Mouse (Mus musculus): Measurements from ENCODE around the gene Txnrd3.

Txnrd3 gene

DNA sequence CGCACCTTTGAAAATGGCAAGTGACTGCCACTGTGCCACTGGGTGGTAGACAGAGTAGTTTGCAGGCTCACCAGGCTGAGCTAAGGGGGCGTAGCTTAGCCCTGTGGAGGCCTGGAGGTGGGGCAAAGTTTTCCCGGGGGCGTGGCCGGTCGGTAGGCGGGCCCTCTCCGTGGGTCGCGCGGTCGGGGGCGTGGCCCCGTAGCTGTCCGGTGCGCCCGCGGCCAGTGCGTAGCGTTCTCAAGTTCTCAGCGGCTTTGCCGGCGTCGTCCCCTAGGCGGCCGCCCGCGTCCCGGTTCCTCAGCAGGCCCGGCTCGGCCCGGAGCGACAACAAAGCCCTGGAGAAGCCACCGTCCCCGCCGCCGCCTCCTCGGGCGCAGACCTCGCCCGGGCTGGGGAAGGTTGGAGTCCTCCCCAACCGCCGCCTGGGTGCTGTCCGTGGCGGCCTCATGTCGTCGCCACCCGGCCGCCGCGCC, at the start of gene Txnrd3:
Gene Txnrd3 (plus strand): TSS at position 191 of the 473 bp plus-strand sequence.
- DNase-seq (ENCODE audit: low spot score in 2 of 2): peak; percentile 76 to 86

DNA sequence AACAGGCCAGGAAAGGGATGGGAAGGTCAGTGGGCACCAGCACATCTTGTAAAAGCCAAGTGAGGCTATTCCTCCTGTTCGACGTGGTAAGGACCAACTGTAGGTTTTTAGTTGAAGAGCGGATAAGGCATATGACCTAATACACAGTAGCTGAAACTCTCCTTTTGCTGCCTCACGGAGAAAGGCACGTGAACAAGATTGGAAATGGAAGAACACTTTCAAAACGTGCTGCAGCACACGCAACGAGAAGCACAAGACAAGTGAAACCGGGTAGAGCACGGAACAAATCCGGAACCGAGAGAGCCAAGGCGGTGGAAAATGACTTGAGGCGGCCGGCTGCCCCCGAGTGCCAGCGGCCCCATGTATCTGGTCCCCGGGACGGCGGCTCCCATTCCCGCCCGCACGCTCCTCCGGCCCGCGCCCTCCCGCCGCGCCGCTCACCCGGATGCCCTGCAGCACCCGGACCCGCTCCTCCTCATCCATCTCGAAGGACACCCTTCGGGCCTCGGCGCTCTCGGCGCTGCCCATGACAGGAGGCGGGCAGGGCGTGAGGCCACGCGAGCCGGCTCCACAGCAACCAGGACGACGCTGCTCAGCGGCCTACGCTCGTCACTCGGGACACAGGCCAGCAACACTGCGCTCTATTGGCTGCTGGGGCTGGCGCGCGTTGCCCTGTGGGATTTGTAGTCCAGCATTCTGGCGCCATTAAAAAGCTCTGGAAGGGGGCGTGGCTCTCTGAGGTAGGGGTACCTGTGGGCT, 48.6 kb upstream of the Txnrd3 start, which contains the start of gene Chchd6:
Gene Chchd6 (minus strand): TSS at position 635 of the 759 bp plus-strand sequence.
- DNase-seq (ENCODE audit: low spot score in 2 of 2): peak; percentile 88 to 97

DNA sequence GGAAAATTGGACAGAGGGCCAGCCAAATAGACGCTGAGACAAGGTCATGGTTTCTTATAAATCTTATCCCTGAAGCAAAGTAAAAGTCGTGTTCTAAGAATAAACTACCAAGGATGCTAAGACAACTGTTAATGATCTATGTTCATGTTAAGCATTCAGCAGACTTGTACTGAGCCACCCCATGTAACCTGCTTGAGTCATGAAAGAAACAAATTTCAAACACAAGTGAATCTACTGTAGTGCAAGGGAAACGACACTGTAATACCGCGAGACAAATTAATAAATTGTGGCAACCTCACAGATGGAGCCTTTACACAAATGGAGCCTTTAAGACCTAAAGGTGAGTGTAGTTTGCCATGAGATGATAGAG, 48.0 kb upstream of the Txnrd3 start:
- no peak for DNase-seq (ENCODE audit: low spot score in 2 of 2)

DNA sequence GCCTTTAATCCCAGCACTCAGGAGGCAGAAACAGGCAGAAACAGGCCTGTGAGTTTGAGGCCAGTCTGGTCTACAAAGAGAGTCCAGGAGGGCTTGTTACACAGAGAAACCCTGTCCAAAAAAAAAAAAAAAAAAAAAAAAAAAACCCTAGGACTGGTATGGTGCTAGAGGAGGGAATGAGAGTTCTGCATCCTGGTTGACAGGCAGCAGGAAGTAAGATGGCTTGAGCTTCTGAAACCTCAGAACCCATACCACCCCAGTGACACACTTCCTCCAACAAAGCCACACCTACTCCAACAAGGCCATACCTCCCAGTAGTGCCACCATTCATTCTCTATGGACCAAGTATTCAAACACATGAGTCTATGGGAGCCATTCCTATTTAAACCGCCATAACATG, 47.3 kb upstream of the Txnrd3 start:
- DNase-seq (ENCODE audit: low spot score in 2 of 2): no peak

DNA sequence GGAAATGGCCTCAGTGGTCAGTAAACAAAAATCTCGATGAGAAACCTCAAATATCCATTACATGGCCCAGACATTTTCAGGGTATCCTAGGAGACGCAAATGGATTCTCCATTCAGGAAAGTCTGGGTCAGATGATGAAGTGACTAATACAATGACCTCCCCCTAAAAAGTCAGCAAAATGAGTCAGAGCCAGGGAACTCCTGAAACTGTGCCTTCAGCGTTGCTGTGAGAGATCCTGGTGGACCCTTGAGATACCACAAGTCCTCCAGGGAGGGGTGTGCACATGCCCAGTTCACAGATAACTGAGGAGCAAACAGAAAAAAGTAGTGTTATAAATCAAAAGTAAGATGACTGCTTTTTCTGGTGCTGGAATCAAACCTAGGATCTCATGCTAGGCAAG, 37.7 kb upstream of the Txnrd3 start:
- DNase-seq (ENCODE audit: low spot score in 2 of 2): no peak

DNA sequence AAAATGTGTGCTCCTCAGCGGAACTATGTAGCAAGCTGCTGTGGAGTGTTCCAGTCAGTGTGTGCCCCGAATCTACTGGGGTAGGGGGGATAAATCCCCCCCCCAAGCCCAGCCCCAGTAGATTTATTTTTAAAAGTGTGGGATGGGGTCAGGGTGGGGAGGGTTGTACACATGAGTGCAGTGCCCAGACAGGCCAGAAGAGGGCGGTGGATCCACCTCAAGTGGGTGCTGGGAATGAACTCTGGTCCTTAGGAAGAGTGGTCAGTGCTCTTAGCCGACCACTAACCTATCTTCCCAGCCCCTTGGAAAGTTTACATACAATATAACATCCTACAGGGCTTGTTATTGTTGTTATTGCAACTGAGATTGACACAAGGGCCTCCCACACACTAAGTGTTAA, 35.8 kb upstream of the Txnrd3 start:
- DNase-seq (ENCODE audit: low spot score in 2 of 2): no peak

DNA sequence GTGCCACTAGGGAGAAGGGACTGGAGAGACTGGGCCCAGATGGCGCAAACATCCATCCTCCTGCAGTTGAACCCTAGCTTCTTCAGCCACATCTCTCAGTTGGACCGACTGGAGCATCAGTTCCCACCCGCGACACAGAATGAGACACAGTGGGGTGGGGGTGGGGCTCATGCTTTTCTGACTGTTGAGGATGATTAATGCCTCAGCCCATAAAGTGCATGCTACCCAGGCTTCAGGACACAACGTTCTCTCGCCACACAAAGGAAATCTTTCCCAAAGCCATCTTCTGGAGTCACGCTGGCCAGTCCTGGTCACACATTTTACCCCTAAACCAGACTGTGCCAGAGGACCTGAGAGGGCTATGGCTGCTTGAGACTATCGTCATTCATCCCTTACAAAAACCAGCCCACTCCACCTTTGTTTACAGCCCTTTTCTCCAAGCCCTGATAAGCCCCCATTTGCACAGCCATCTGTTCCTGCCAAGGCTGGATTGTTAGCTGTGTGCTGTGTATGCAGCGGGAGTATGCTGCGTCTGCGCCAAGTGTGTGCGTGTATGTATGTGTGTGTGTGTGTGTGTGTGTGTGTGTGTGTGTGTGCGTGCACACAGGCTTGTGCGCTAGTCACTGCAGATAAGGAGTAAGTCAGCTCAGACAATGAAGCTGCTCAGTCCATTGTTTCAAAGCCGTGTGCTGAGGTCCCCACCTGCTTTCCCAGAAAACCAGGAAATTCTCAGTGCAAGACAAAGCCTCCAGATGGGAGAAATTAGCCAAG, 30.3 kb upstream of the Txnrd3 start:
- DNase-seq (ENCODE audit: low spot score in 2 of 2): peak in 1 of 2 experiments; percentile 62

DNA sequence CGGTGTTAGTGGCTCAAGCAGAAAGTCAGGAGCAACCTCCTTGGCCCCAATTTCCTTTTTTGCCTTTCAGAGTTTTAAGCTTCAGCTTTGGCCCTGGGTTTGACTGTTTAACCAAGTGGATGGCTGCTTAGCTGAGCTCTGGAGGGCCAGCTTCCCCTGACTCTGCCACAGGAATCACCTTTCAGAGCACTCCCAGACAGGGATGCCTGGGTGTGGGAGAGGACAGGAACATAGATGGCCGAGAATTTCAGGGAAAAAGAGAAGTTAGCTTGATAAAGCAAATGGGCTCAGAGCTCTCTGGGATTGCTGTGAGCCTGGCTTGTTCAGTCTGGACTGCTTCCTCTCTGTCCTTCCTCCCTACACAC, 29.7 kb upstream of the Txnrd3 start:
- no peak for DNase-seq (ENCODE audit: low spot score in 2 of 2)

DNA sequence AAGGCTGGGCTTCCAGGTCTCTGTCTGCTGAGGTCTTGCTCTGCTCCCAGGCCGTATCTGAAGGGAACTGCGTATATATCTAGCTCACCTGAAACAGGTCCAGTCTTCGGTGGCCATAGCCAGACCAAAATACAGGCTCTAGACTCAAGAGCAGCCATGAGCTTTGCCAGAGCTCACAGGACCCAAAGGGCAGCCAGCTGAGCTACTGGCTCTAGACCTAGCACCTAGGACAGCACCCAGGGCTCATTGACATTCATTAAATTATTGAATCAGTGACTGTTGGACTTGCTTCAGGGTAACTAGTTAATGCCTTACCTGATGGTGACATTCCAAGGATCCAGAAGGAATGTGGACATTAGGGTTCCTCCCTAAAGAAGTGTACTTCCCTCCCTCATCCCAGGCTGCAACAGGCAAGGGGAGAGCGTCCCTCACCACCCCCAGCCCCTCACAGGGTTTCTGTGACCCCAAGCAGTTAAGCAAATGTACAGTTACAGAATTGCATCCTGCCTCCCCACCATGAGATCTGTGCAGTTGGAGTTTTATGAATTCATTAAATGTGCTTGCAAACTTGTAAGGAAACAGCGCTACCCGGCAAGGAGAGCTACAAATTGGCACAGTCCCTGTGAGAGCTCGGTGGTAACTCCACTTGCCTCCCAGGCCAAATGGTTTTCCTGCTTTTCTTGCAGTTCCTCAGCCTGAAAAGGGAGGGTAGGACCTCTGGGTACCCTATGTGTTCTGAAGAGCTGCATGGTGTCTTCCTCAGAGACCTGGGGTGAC, 29.0 kb upstream of the Txnrd3 start:
- DNase-seq (ENCODE audit: low spot score in 2 of 2): no peak

DNA sequence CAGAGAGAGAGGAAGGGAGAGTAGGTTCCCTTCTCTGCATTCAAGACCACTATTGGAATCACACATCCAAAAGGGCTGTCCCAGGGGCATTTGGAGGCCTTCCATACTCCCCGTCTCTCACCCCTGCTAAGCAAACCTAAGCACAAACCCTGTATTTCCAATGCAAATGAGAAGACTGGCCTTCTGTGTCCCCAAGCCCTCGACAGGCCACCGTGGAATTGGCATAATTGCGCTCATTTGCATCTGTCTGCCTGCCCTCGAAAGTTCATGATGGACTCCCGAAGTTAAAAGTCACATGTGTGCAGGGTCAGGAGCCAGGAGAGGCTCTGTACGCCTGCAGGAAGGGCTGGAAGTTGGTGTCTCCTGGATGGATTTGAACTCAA, 28.4 kb upstream of the Txnrd3 start:
- no peak for DNase-seq (ENCODE audit: low spot score in 2 of 2)

DNA sequence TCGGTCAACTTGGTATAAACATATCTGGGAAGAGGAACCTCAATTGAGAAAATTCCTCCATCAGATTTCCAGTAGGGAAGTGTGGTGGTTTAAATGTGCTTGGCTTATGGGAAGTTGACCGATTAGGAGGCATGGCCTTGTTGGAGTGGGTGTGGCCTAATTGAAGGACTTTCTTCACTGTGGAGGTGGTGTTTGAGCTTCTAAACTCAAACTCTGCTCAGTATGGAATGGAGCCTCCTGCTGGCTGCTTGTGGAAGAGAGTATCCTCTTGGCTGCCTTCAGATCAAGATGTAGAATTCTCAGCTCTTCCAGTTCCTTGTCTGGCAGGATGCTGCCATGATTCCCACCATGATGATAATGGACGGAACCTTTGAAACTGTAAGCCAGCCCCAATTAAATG, 21.1 kb upstream of the Txnrd3 start:
- DNase-seq (ENCODE audit: low spot score in 2 of 2): no peak

DNA sequence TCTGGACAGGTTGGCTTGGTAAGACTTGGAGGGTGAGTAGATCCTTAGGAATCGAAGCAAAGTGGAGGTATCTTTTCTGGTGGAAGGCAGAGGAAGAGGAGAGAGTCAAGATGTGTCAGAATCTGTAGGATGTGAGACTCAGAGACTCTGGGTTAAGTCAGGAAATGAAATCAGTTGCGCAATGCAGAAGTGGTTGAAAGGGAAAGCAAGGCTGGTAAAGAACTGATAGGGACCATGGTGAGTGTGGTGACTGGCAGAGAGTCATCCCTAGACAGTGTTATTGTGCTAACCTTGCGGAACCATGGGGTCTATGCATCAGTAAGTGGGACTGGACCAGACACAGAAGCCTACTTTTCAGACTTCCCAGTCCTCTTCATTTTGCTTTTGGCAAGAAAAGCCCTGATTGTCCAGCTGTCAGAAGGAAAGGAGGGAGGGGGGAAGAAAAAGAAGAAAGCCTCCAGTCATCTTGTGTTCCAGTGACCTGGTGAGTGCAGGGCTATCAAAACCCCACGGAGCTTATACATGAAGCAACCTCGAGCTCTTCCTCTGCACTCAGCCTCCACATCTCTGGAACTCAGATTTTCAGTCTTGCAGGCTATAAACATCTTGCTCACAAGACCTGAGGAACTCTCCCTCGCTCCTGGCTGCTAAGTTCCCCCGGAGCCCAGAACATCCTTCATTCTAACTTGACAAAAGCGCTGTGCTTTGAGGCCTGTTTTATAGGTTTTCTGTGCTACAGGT, 15.6 kb upstream of the Txnrd3 start:
- no peak for DNase-seq (ENCODE audit: low spot score in 2 of 2)

DNA sequence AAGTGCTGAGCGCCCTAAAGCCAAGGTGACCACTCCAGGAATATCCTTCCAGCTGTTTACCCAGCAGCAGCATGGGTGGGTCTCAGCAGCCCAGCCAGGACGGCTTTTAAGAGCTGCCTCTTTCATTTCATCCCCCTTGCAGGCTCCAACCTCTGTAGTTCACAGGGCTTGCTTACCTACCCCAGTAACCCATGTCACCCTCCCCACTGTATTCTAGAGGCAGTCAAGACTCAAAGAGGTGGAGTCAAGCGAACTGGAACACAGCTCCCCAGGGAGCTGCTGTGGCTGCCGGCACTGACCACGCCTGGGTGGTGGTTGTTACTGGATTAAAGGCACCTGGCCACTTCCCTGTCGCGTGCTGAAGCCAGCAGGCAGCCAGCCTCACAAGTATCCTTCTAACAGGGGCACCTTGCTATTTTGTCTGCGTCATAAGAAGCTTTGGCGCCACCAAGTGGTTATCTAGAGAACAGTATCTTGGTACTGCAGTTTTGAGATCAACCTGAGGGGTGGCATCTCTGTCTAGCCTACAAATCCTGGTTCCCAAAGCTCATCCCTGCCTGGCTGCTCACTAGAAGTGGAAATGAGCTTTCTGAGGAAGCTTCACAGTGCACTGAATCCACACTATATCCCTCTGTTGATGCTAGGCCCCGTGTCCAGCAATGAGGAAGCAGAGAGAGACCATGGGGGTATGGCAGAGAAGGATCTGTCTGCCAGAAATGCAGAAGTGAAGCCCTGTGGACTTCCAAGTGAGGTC, 11.8 kb upstream of the Txnrd3 start:
- DNase-seq (ENCODE audit: low spot score in 2 of 2): peak; percentile 58 to 81

DNA sequence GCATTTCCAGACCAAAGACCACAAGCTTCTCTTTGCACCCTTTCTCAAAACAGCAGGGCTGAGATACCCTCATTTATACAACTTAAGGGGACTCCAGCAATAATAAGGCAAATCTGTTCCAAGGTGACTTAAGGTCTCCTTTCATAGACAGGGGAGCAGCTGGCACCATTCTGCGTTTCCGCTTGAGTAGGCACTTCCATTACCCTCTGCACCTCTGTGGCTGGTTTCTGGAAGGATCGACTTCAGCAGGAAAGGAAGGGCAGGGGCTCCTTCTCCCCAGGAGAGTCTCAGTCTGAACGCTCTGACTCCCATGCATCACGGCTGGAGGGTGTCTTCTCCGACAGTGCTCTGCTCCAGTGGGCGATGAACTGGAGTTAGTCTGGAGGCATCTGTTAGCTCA, 10.7 kb upstream of the Txnrd3 start:
- no peak for DNase-seq (ENCODE audit: low spot score in 2 of 2)

DNA sequence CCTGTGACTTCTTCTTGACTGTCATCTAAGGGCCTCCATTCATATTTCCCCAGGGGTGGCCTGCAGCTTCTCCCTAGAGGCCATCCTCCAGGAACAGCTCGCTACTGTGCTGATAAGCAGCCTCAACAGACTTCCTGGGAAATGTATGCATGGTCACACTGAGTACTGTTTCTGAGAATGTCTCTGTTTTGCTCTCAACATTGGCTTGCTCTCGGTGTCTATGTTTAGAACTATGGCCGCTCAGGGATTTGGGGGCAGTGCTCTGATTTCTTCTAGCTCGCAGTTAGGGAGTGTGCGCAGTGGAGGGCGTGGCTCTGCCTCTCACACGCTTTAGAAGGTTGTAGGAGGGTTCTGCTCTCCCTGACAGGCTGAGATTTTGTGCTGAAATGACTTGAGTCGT, 9.4 kb upstream of the Txnrd3 start:
- DNase-seq (ENCODE audit: low spot score in 2 of 2): no peak

DNA sequence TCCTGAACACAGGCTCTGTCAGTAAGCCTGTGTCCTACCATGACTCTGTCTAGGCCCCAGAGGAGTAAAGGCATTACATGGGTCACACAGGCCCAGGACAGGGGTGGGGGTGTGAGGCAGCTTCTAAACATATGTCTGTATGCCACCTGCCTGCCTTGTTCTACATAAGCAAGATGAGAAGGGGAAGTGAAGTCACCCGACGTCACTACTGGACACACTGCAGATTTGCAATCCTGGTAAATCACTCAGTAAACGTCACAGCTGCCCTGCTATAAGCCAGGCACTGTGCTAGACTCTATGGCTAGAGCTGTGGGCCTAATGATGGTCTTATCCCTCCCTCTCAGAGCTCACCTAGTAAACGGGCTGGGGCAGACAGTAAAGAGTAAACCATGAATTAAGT, 5.8 kb upstream of the Txnrd3 start:
- no peak for DNase-seq (ENCODE audit: low spot score in 2 of 2)

DNA sequence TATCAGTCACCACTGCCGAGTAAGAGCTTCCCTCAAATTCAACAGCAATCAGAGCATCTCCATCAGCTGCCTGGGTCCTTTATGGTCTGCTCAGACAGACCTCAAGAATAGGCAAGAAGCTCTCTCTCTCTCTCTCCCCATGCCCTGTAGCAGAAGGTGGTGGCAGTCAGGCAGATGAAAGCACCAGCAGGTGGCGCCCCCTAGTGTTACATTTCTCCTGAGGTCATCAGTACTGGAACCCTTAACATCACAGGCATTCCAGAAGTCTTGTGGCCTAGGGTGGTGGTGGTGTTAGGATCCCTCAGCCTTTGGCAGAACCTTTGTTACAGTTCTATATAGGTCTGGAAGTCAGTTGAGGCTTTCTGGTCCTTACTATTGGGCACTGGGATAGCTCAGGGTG, 4.8 kb upstream of the Txnrd3 start:
- DNase-seq (ENCODE audit: low spot score in 2 of 2): peak in 1 of 2 experiments; percentile 36

DNA sequence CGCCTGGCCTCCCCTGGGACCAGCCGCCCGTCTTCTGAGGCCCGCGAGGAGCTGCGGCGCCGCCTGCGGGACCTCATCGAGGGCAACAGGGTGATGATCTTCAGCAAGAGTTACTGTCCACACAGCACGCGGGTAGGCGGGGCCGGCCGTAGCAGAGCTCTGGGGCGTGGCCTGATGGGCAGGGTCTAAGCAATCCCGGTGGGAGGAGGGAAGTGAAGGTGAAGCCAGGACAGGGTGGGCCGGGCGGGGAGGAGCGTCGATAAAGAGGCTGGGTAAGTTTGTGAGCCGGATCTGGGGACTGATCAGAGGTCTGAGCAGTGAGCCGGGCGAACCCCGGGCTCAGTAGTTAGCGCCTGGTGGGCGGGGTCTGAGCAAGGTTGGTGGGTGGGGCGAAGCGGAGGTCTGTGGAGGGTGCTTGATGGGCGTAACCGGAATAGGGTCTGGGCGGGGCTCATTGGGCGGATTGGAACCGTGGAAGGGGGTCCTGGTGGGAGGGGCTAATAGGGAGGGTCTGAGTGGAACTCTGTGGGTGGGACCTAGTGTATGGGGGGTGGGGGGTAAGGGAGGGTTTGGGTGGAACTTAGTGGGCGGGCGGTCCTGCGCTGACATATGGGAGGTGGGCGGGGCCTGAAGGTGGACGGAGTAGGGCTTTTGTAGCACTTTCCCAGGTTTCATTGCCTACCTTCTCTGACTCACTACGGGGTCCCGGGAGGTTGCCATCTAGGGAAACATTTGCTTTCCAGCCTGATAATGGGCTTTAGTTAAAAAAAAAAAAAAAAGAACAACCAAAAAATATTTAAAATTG, 685 bp downstream of the Txnrd3 start:
- peak; percentile 60 to 79 for DNase-seq (ENCODE audit: low spot score in 2 of 2)

DNA sequence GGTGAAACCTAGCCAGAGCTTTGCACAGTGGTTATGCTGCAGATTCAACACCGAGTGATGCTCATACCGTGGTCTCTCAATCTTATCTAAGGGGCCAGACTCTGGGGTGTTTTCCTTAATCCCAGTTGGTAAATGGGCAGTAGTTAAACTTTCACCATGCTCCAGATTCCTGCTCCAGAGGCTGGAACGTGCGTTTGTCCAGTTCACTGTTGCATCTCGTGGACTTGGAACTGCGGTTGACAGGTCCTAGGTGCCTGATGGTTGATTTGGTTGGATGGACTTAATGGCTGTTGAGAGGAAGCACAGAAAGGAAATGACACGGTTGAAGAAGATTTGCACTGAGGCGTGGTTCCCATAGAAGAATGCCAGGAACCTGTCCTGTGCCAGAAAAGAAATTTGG, 6.1 kb downstream of the Txnrd3 start:
- no peak for DNase-seq (ENCODE audit: low spot score in 2 of 2)

DNA sequence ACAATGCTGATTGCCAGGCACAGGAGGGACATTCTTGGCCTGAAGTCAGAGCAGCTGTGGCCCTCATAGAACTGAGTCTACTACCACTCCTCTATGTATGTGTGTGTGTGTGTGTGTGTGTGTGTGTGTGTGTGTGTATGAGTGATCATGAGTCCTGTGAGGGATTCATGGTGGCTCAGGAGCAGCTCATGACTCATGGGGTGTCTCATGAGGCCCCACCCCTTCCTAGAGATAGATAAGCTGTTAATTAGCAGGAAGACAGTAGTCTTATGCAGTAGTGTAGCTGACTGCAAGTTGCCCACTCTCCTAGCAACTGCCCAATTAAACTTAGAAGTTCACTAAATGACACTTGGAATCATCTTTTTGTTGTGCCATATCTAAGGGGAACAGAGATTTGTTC, 8.0 kb downstream of the Txnrd3 start:
- DNase-seq (ENCODE audit: low spot score in 2 of 2): no peak
